Mouse (Mus musculus): ENCODE results near the gene Fam53b. TPM values are rescaled to one million over a fixed set of nuclear protein-coding genes. Genes with fewer than 3 reads are reported as not detected.
A peak's percentile ranks its signal among the peaks of the same experiment; 100 is the strongest.
"Not testable (repeated sequence)": the region's sequence is repeated elsewhere in the genome, so short reads cannot be mapped to it uniquely, and the experiment has no call there.

The Fam53b gene
- polyA plus RNA-seq, 1 experiment from 2014 or later: 36.0 TPM

DNA sequence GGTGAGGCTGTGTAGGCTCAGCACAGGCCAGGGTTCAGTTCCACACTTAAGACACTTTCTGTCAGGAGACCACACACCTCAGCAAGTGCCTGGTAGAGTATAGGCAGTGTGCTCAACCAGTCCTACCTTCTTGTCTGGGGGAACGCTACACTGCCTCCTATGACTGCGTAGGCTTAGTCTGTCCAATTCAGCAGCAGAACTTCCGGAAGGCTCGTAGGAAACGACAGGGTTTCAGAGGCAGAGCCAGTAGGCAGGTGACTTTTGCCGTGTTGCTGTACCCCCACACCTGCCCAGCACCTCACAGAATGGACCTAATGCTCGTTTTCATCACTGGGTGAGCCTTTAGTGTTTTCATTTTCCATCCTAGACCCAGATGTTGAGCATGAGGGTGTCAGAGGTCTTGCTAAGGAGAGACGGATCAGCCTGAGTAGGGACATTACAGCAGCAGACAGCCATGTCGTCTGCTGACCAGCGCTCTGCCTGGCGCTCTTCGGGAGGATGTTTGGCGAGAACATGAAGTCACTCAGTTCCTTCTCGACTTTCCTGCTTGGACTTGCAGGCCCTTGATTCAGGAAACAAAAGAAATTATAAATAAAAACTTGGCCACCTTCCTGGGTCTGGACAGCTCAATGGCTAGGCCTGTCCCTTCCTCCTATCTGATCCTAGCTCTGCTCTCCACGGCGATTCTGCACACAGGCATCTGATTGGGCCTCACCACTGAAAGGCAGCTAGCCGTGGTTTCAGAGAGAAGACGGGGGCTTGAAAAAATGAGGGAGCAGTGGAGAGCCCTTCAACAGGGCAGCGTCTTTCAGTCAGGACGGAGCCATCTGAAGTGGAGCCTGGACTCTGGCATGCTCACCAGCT lies 143.5 kb downstream of the Fam53b start:
- no peaks in the 10 kb centered on the region for H3K27me3 ChIP-seq (ENCODE audit: control insufficient read depth, insufficient read depth, low read depth, low read length)
- 66% methylated on average over 20 of the region's 20 CpGs for WGBS
- peak; percentile 53 for ATAC-seq (ENCODE audit: low read depth)

DNA sequence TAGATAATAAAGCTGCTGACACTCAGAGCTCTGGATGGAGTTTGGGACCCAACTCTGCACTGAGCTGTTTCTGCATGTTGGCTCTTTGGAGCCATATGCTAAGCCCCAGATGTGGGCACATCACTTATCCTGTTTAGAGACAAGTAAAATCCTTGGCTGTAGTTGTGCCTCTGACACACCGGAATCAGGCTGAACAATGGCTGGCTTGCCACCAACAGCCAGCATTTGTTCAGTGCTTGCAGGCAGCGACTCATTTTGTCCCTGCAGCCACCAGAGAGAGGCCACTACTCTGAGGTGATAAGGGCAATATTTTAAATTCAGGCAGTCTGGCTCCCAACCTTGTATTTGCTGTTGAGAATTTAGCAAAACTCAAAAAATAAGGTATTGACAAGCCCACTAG lies 145.1 kb downstream of the Fam53b start:
- Histone ChIP-seq H3K4me2 (ENCODE audit: low read depth, low read length) (no peak overlapping the region), H3K36me3 (ENCODE audit: control insufficient read depth, insufficient read depth, low read length) (no peaks in the 10 kb centered on the region), H3K4me3 (ENCODE audit: low read length) (no peak overlapping the region), H3K9ac (ENCODE audit: low read length) (no peak overlapping the region), H3K27me3 (ENCODE audit: control insufficient read depth, insufficient read depth, low read depth, low read length) (no peaks in the 10 kb centered on the region), H3K27ac (ENCODE audit: low read length) (peak overlapping the region; percentile 76), H3K4me1 (replicated peaks; ENCODE audit: control insufficient read depth, insufficient read depth, low read length) (peaks cover 25% of the 10 kb centered on the region), H3K9me3 (ENCODE audit: control insufficient read depth, low read length) (no peaks in the 10 kb centered on the region)
- 41% methylated on average over 2 of the region's 2 CpGs for WGBS
- no peak; the same call in 1 of the 2 replicates for ATAC-seq (ENCODE audit: low read depth)

More for the DNA sequence above, 143.5 kb downstream of the Fam53b start:
- Histone ChIP-seq H3K4me2 (ENCODE audit: low read depth, low read length) (no peak overlapping the region), H3K4me1 (replicated peaks; ENCODE audit: control insufficient read depth, insufficient read depth, low read length) (peaks cover 25% of the 10 kb centered on the region), H3K36me3 (ENCODE audit: control insufficient read depth, insufficient read depth, low read length) (no peaks in the 10 kb centered on the region), H3K4me3 (ENCODE audit: low read length) (no peak overlapping the region), H3K27ac (ENCODE audit: low read length) (peak overlapping the region; percentile 88), H3K9me3 (ENCODE audit: control insufficient read depth, low read length) (no peaks in the 10 kb centered on the region), H3K9ac (ENCODE audit: low read length) (peak overlapping the region; percentile 35; the same call in 1 of the 2 replicates)

DNA sequence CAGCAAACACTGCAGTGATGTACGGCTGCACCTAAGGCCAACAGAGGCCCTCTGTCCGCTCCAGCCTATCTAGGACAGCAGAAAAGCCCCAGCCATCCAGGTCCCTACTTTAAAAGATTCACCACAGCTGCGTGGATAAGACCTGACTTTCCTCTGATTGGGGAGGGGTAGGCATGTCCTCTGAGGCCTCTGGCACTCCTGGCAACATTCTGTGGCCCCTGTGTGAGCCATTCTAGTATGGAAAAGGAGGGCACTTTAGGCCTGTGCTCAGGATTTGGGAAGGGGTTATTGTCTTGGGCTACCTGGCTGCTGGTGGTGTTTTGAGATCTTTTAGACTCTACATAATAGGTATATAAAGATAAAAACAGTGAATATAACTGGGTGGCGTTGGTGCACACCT lies 147.2 kb downstream of the Fam53b start:
- ATAC-seq (ENCODE audit: low read depth): no peak
- Histone ChIP-seq H3K27me3 (ENCODE audit: control insufficient read depth, insufficient read depth, low read depth, low read length) (no peaks in the 10 kb centered on the region), H3K4me1 (replicated peaks; ENCODE audit: control insufficient read depth, insufficient read depth, low read length) (peaks cover 23% of the 10 kb centered on the region), H3K4me3 (ENCODE audit: low read length) (no peak overlapping the region), H3K9me3 (ENCODE audit: control insufficient read depth, low read length) (no peaks in the 10 kb centered on the region), H3K4me2 (ENCODE audit: low read depth, low read length) (no peak overlapping the region), H3K27ac (ENCODE audit: low read length) (no peak overlapping the region), H3K9ac (ENCODE audit: low read length) (no peak overlapping the region), H3K36me3 (ENCODE audit: control insufficient read depth, insufficient read depth, low read length) (no peaks in the 10 kb centered on the region)
- WGBS: 72% methylated on average over 4 of the region's 4 CpGs

DNA sequence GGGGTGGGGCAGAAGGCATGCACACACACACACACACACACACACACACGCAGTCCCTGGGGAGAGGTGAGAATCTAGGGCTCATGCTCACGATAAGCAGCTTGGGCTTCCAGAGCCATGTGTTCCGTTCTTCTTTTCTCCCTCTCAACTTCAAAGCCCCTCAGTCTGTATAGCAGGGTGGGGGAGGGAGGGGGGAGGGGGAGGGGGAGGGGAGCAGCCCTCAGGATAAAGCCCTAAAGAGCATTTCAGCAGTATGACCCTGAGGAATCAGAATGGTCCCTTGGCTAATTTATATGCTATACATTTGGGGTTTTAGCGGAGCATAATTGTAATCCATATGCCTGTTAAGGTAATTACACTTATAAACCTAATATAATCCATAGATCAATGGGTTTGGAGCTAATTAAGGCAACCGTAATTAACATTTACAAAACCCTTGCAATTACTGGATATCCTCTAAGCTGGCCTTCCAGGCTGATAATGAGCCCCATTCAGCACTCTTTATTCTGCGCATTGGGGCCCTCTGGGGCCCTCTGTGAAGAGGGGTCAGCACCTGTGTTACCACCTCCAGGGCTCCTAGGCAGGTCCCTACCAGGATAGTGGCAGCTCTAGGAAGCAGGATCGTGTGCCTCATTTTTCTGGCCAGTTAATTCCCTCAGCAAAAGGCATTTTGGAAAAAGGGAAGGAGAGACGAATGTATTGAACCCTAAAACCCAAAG lies 147.9 kb downstream of the Fam53b start:
- Histone ChIP-seq H3K4me2 (ENCODE audit: low read depth, low read length) (no peak overlapping the region), H3K9ac (ENCODE audit: low read length) (no peak overlapping the region), H3K9me3 (ENCODE audit: control insufficient read depth, low read length) (no peaks in the 10 kb centered on the region), H3K4me3 (ENCODE audit: low read length) (no peak overlapping the region), H3K36me3 (ENCODE audit: control insufficient read depth, insufficient read depth, low read length) (no peaks in the 10 kb centered on the region), H3K27ac (ENCODE audit: low read length) (no peak overlapping the region), H3K4me1 (replicated peaks; ENCODE audit: control insufficient read depth, insufficient read depth, low read length) (peaks cover 25% of the 10 kb centered on the region), H3K27me3 (ENCODE audit: control insufficient read depth, insufficient read depth, low read depth, low read length) (no peaks in the 10 kb centered on the region)
- no peak for ATAC-seq (ENCODE audit: low read depth)
- WGBS: 59% methylated on average over 8 of the region's 8 CpGs

DNA sequence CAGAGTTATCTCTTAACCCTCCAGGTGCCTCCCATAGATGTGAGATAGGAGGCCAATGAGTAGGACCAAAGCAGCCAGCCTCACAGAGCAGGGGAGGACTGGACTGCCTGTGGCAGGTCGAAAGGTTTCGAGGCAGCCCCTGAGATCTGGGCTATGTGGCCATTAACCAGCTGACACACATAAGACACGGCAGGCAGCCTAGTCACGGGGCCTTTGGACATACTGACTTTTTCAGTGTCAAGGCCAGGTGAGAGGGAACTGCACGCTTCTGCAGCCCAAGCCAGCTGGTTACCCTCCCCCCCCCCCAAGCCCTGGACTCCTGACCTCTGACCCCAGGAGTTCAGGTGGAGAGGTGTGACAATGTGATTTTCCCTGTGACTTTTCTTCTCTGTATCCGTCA lies 148.9 kb downstream of the Fam53b start:
- Histone ChIP-seq H3K27me3 (ENCODE audit: control insufficient read depth, insufficient read depth, low read depth, low read length) (no peaks in the 10 kb centered on the region), H3K4me1 (replicated peaks; ENCODE audit: control insufficient read depth, insufficient read depth, low read length) (peaks cover 25% of the 10 kb centered on the region), H3K4me3 (ENCODE audit: low read length) (no peak overlapping the region), H3K9me3 (ENCODE audit: control insufficient read depth, low read length) (no peaks in the 10 kb centered on the region), H3K36me3 (ENCODE audit: control insufficient read depth, insufficient read depth, low read length) (no peaks in the 10 kb centered on the region), H3K9ac (ENCODE audit: low read length) (no peak overlapping the region), H3K27ac (ENCODE audit: low read length) (no peak overlapping the region), H3K4me2 (ENCODE audit: low read depth, low read length) (no peak overlapping the region)
- whole genome bisulfite sequencing: 80% methylated on average over 6 of the region's 6 CpGs
- ATAC-seq (ENCODE audit: low read depth): no peak

DNA sequence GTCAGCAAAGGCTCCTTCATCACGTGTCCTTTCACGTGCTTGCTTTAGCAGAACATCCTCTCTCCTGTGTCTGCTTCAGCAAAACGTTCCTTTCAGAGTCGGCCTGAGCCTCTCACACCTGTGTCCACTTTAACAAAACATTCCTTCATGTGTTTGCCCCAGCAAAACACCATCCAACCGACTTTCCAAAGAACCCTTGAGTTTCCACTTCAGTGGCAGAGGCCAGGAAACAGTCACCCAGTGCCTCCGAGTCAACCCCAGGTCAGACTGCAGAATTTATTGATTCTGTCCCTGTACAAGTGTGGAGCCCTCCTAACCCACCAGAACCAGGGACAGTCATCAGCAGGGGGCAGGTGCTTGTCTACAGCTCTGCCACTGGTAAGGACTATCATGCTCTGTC lies 150.9 kb downstream of the Fam53b start:
- H3K9ac ChIP-seq (ENCODE audit: low read length); H3K4me2 ChIP-seq (ENCODE audit: low read depth, low read length); H3K9me3 ChIP-seq (ENCODE audit: control insufficient read depth, low read length); H3K27me3 ChIP-seq (ENCODE audit: control insufficient read depth, insufficient read depth, low read depth, low read length); H3K36me3 ChIP-seq (ENCODE audit: control insufficient read depth, insufficient read depth, low read length); H3K4me3 ChIP-seq (ENCODE audit: low read length): not testable (repeated sequence)
- Histone ChIP-seq H3K4me1 (replicated peaks; ENCODE audit: control insufficient read depth, insufficient read depth, low read length) (peaks cover 38% of the 10 kb centered on the region), H3K27ac (ENCODE audit: low read length) (peak overlapping the region; percentile 78)
- 45% methylated on average over 6 of the region's 6 CpGs for WGBS
- peak; percentile 62 for ATAC-seq (ENCODE audit: low read depth)

Other genes with a start within 250 kb of the Fam53b start
- gene Oat, start 237.5 kb downstream of the Fam53b start, polyA plus RNA-seq (2015; fragmentation: Nextera tagmentation; extraction: Ambion mirVana): 286 and 290 TPM in 2 replicates
- not detected in 2 replicates for gene Nkx1-2, start 214.2 kb downstream of the Fam53b start, polyA plus RNA-seq (2015; fragmentation: Nextera tagmentation; extraction: Ambion mirVana)
- 15.9 and 18.8 TPM in 2 replicates for gene Lhpp, start 203.2 kb downstream of the Fam53b start, polyA plus RNA-seq (2015; fragmentation: Nextera tagmentation; extraction: Ambion mirVana)
- gene Eef1akmt2, start 38.8 kb upstream of the Fam53b start, polyA plus RNA-seq (2015; fragmentation: Nextera tagmentation; extraction: Ambion mirVana): 56.3 and 60.4 TPM in 2 replicates
- 40.1 and 41.9 TPM in 2 replicates for gene Abraxas2, start 45.3 kb upstream of the Fam53b start, polyA plus RNA-seq (2015; fragmentation: Nextera tagmentation; extraction: Ambion mirVana)
- 8.6 and 9.0 TPM in 2 replicates for gene Zranb1, start 117.3 kb upstream of the Fam53b start, polyA plus RNA-seq (2015; fragmentation: Nextera tagmentation; extraction: Ambion mirVana)

Data from lung, embryonic 16.5 days (tissue).